Mouse (Mus musculus) layer of hippocampus, postnatal 14 days (tissue): ENCODE measurements around the gene Bst2. TPM values are rescaled to one million over a fixed set of nuclear protein-coding genes. Genes with fewer than 3 reads are reported as not detected.

Source experiments
- DNase-seq, 2 experiments: peaks; one replicate each; pipeline ENCODE4 v3.0.0; 2021 to 2022; ENCODE audit warnings: low spot score in 2 of 2, mixed read lengths in 1 of 2
- total RNA-seq, 2 experiments: library from RNA; stranded (reverse); gene quantifications; 2 replicates each; pipeline ENCODE4 v1.2.3; 2021

The Bst2 gene
- total RNA-seq, 2 experiments from 2014 or later, result 3.4 to 5.5 TPM

DNA sequence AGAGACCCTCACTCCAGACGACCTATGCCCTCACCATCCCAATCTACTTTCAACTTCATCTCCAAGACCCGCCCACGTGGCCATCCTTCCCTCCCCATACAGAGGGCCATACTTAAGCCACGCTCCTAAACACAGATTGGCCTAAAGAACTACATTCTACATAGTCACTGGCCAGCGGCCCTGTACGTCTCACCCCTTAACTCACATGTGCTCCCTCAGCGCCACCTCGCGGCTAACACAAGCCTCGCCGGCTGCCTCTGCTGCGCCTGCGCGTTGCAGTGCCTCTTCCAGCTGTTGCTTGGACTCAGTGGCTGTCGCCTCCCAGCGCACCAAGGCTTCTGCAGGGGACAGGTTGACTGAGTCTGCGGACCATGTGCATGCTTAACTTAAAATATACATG, 15.6 kb downstream of the Bst2 start:
- peak; percentile 88 to 89 for DNase-seq

DNA sequence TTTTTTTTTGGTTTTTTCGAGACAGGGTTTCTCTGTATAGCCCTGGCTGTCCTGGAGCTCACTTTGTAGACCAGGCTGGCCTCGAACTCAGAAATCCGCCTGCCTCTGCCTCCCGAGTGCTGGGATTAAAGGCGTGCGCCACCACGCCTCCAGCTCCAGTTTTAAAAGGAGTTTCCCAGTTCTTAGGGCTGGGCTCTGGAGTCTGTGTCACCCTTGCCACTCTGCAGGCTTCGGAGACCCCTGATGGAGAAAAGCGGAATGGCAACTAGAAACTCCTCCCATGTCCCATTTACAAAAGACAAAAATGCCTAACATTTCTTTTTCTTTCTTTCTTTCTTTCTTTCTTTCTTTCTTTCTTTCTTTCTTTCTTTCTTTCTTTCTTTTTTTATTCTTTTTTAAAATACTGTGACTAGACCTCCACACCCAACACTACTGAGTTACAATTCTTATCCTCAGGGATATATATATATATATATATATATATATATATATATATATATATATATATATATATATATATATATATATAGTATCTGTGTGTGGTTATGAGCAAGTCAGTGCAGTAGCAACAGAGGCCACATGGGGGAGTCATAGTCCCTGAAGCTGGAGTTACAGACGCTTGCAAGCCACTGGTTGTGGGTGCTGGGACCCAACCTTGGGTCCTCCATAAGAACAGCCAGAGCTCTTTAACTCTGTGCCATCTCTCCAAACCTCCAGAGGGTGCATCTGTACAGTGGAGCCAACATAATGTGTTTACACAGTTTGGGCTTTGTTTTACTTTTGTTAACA, 18.0 kb downstream of the Bst2 start:
- peak in 1 of 2 experiments; percentile 41 for DNase-seq

DNA sequence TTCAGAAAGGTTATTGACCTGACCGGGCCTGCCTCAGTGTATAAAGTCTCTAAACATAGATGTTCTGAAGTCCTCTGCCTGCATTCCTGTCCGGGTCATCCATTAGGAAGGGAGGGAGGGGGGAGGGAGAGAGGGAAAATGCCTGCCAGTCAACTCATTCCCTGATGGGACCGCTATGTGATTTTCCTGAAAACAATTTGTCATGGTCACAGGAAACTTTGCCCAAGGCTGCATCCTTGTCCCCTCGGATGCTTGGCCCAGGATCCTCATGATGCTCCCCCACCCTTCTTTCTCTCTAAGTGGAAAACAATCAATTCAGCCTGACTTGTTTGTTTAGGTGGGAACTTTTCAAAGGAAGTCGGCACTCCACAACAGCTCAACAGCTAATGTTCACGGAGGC, 20.5 kb downstream of the Bst2 start:
- DNase-seq, result no peak

DNA sequence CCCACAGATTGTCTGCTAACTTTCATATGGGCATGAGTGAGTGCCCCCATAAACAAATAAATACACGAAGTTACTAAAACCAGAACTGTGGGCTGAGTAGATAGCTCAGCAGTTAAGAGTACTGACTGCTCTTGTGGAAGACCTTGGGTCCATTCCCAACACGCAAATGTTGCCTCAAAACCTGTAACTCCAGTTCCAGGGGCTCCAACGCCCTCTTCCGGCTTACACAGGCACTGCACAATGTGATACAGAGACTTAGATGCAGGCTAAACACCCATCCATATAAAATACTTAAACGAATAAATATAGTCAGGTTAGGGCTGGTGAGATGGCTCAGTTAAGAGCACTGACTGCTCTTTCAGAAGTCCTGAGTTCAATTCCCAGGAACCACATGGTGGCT, 22.2 kb downstream of the Bst2 start:
- no peak for DNase-seq

DNA sequence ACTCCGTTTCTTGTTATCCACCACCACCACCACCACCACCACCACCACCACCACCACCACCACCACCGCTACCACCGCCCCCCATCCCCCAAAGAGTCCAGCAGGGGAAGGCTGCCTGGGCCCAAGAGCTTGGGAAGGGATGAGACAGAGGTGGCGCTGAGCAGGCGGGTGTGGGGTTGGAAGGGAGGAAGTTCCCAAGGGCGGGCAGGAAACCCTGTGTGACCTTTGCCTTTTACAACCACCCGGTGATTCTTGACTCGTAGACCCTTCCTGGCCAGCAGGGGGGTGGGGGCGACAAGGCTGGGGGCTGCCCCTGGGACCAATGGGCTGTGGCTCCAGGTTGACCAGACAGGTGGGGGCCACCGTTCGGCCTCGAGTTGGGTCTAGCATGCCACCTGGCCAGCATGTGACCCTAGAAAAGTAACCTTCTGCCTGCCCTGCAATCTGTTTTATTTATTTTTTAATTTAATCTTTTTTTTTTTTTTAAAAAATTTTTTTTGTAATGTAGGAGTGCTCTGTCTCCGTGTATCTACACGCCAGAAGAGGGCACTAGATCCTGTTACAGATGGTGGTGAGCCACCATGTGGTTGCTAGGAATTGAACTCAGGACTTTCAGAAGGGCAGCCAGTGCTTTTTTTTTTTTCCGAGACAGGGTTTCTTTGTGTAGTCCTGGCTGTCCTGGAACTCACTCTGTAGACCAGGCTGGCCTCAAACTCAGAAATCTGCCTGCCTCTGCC, 24.1 kb downstream of the Bst2 start:
- no peak for DNase-seq

DNA sequence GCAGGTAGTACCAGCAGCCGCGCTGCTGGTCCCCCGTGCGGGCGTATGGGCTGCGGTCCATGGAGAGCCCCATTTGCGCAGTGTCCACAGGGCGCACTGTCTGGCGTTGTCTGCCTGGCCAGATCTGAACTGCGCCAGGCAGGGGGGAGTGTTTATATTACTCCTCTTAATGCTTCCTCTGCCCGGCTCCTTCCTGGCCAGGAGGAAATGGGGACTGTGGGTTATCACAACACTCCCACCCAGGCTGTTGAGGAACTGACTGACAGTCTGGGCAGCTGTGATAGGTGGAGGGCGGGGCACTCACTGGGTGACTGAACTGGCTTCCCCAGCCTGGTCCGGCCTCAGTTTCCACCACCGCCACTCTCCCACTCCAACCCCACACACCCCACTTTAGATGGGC, 25.6 kb downstream of the Bst2 start, which contains the start of gene Plvap:
TSS of gene Plvap (minus strand) at position 109 of the 400 bp plus-strand sequence.
- no peak for DNase-seq

DNA sequence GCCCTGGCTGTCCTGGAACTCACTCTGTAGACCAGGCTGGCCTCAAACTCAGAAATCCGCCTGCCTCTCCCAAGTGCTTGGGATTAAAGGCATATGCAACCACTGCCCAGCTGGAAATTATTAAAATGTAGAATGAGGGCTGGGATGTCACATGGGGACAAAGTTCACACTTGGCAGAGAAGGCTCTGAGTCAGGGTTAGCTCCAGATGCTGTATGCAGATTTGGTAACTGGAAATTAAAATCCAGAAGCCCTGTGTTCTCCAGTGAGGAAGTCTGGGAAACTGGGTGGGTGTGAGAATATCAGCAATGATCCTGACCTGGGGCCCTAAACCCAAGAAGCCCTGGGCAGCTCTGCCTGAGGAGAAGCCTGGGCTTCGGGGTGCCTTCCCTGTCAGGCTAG, 27.9 kb downstream of the Bst2 start:
- no peak for DNase-seq

DNA sequence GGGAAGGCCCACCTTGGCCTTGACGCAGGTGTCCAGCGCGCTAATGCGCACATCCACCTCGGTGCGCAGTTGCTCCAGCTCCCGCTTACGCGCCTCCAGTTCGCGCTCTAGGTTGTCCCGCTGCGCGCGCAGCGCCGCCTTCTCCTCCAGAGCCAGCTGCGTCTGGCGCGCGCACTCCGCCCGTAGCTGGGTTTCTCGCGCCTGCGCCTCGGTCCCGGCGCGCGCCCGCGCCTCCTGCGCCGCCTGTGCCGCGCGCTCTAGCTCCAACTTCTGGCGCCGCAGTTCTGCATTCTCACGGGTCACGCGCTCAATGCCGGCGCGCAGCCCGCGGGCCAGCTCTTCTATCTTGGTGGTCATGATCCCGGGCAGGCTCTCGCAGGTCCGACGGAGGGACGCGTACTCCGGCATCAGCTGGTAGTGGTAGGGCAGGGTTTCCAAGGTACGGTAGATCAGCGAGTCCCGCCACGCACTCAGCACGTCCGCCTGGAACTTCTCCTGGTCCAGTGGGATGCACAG, 29.6 kb downstream of the Bst2 start:
- DNase-seq, result peak; percentile 69 to 75

DNA sequence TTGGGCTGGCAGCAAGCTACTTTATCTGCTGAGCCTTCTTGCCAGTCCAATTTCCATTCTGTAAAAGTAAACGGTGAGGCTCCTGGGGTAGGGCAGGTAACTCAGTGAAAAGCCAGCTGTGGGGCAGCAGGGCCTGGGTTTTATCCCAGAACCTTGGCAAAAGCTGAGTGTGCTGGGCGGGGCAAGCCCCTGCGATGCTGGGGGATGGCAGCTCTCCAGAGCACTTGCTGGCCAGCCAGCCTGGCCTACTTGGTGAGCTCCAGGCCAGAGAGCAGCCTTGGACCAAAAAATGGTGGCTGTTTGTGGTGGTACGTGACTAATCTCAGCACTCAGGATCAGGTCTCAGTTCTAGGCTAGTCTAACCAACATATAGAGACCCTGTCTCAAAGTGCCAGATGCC, 31.3 kb downstream of the Bst2 start:
- no peak for DNase-seq

DNA sequence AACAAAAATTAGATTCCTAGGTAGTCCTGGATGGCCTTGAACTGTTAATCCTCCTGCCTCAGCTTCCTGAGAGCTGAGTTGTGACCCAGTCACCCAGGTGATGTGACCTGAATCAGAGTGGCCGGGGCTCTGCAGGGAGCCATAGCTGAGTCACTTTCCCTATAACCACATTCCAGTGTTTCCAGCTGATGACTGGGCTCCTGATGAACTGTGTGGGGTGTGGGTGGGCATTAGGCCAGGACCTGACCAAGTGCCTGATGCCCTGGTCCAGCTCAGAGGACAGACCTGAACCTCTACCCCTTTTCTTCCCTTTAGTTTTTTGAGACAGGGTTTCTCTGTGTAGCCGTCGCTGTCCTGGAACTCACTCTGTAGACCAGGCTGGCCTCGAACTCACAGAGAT, 31.9 kb downstream of the Bst2 start:
- DNase-seq, result no peak

DNA sequence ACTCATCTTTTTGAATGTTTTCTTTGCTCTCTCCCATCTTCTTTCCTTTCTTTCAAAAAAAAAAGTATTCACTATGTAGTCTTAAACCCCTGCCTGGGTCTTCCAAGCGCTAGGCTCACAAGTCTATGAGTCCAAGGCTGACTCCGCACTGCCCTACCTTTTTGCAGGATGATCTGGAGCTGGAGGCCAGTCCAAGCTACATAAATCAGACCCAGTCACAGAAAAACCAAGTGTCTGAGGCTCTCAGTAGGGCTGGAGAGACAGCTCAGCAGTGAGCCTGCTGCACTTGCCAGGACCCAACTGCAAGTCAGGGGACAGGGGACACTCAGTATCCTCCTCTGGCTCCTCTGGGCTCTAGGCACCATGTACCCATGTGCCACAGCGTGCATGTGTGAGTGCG, 32.9 kb downstream of the Bst2 start:
- no peak for DNase-seq

DNA sequence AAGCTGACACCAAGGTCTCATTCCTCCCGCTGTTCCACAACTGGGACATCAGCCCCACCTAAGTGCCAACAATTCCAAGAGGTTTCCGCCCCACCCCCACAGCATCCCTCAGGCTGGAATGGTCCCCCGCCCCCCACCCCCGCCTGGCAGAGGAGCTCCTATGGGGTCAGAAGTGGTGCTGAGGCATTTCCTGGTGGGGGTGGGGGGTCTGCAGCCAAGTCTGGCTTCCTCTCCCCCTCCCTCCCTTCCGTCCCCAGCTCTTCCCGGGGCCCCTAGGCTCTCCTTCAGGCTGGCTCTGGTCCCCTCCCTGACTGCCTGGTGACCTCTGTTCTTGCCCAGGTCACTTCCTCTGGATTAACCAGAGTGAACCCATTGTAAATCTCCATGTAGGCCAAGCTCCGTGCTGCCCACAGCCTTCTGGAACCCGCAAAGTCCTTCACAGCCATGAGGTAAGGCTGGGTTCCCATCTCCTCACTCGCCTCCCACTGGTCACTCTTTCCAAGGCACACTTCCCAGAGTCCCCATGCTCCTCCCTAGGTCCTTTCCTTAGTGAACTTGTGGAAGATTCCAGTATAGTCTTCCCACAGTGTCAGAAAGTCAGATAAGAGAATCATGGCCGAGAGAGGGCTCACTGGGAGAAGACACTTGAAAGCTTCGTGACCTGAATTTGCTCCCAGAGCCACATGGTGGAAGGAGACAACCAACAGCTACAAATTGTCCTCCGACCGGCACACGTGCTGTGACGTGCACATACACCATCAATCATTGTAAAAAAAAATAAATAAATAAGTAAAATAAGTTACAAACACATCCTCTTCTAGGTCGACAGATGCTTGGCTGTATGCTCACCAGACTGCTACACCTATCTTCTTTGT, 38.2 kb downstream of the Bst2 start:
- no peak for DNase-seq

DNA sequence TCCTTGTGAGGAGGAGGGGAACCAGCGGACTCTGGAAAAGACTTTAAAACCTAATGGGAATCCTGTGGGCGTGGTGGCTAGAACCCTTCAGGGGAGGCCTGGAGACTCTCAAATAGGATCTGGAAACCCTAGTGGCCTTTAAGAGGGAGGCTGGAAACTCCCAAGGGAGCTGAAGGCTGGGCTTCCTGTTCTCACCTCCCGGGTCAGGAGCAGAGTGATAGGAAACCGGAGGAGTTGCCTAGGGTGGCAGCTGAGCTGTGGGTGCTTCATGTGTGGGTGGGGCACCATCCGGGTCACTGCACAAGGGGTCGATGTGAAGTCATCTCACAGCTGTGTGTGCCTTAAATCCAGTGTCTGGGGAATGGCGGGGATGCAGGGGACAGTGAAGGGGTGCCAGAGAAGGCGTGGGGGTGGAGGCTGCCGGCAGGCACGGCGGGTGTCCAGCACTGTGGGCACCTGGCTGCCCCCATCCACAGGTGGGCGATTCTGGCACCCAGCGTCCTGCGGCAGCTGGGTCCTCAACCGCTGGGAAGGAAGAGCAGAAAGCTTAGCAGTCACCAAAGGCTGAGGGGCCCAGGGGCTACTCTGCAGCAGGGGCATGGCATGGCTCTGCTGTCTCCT, 39.3 kb downstream of the Bst2 start:
- DNase-seq, result no peak

DNA sequence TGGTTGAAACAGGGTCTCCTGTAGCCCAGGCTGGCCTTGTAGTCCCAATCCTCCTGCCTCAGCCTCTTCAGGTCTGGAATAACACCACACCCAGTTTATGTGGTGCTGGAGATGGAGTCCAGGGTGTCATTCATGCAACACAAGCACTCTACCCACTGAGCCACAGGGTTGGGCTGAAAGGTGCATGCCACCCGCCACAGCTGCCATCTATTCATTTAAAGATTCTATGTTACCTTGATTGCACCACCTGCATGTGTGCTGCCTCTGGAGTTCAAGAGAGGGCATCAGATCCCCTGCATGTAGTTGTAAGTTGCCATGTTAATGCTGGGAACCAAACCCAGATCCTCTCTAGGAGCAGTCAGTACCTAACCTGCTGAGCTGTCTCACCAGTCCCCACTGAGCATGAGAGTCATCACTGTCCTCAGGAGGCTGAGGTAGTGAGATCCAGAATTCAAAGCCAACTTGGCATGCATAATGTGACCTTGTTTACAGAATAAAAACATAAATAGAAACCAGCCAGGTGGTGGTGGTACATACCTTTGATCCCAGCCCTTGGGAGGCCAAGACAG, 40.1 kb downstream of the Bst2 start:
- DNase-seq, result no peak

DNA sequence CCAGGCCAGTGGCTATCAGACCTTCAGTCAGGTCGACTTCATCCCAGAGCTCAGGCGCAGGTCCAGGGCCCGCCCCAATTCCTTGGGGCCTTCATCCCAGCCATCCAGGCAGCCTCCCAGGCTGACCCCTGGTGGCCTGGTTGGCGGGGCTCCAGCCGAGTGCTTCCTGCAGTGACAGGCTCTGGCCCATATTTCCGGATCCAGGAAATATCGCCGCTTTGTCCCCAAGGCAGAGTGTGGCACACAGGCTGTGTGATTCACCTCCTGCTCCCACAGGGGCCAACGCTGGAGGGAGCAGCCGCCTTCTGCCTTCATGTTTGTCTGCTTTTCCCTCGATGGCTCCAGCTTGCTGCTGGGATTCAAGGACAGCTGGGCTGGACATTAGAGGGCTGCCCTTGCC, 40.8 kb downstream of the Bst2 start:
- DNase-seq, result no peak

DNA sequence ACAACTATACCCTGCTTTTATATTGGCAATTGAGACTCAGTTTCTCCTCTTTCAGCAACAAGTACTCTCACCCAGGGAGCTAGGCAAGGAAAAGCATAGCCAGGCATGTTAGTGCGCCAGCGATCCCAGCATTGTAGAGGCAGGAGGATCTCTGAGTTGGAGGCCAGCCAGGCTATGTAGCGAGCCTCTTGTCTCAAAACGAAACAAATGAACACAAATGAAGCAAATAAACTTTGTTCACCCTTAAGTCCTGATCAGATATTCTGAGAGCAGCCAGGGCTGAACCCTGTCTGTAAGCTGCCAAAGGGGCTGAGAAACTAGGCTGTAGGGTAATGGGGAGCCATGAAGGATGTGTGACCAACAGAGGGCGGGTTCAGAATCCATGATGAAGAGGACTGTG, 41.4 kb downstream of the Bst2 start:
- DNase-seq, result no peak

DNA sequence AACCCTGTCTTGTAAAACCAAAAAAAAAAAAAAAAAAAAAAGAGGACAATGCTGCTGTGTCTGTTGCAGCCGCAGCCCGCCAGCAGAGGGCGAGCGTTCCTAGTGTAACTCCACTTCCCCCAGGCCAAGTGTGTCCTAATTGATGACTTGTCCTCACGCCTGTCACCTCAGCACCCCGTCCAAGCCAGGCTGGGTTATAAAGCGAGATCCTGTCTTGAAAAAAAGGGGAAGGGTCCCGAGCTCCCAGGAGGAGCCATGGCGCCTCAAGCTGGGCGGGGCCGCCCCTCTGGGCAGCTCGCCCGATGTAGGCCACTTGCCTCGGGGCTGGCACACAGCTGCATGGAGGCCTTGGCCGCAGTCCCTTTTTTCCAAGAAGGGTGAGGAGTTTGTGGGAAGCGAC, 42.2 kb downstream of the Bst2 start:
- DNase-seq, result peak; percentile 78 to 85

DNA sequence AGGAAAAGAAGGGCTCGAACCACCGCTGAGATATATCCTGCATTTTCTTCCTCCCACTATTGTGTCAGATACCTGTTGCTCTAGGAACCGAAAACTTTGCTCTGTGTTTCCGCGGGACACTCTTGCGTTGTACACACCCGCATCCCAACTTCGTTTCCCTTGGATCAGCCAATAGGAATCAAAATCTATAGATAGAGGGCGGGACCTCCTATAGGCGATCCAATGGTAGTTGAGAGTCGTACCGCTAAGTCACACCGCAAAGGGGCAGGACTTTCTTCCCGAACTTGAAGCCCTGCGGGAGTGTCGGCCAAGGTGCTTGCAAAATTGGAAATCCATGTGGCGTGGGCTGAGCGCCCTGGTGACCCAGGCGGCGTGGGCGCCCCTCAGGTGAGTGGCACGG, 48.8 kb downstream of the Bst2 start:
- DNase-seq, result peak; percentile 83 to 94

DNA sequence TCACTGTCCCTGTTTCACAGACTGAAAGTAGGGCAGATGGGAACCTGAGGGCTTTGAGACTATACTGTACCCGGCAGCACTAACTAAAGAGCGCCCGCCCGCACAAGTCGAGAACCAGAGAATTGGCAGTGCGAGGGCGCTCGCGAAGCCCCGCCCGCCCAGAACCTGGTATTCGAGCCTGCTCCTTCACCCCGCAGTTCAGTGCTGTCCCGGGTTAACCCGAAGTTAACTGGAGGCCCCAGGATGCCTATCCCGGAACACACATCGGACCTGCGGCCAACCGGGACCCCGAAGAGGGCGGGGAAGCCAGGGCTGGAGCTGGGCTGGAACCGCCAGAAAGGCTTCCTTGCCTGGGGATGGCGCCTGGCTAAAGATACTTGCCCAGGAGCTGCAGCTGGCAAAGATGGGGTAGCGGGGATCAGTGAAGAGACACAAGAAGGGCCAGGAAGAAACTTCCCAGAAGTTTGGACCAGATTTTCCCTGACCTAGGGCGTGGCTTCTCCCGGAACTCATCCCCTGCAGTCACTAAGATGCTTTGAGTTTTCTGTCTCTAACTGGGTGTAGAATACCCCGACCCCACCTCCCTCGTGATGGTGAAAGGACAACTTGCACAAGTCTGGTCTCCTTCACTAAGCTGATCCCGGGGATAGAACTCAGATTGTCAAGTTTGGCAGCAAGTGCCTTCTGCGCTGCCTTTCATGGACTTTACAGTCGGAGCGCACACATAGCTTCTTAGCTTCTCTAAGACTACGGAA, 49.4 kb downstream of the Bst2 start, which contains the start of gene Gtpbp3:
TSS of gene Gtpbp3 (plus strand) at position 413 of the 755 bp plus-strand sequence.
- peak; percentile 74 to 81 for DNase-seq

DNA sequence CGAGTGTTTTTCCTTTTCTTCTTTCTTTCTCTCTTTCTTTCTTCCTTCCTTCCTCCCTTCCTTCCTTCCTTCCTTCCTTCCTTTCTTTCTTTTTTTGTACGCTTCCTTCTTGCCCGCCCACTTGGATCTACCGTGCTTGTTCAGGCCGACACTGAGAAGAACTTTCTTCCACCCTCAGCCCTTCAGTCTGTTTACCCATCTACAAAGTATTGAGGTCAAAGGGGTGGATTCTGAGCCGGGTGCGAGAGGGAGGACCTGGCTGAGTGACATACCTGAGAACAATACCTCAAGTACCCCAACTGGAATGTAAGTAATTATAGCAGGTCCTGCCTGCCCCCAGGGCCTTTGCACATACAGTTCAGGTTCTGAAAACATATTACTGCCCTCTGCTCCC, 51.1 kb downstream of the Bst2 start:
- no peak for DNase-seq
